Mouse (Mus musculus) olfactory bulb, adult 2 months (tissue): ENCODE data around the gene Lrrc74a. TPM values are rescaled to one million over a fixed set of nuclear protein-coding genes. Genes with fewer than 3 reads are reported as not detected.

Experiments
- H3K27ac ChIP-seq: fragments of 200-500 bp; 2 replicates; pipeline ENCODE4 v1.5.1; 2012; ENCODE audit warnings: low read depth, low read length; ENCODE audit not compliant: insufficient read depth
- H3K4me1 ChIP-seq: fragments of 200-500 bp; 2 replicates; pipeline ENCODE4 v1.6.1; 2012; ENCODE audit warnings: low read length; ENCODE audit not compliant: control insufficient read depth, insufficient read depth
- H3K4me3 ChIP-seq: fragments of 200-500 bp; 2 replicates; pipeline ENCODE4 v1.5.1; 2012; ENCODE audit warnings: mild to moderate bottlenecking, low read depth, low read length, moderate library complexity; ENCODE audit not compliant: insufficient read depth
- CTCF ChIP-seq: fragments of 200-500 bp; IDR thresholded peaks from 2 replicates; pipeline ENCODE4 v1.5.1; 2012; ENCODE audit warnings: low read depth, mild to moderate bottlenecking, low read length, moderate library complexity; ENCODE audit not compliant: insufficient read depth
- POLR2A ChIP-seq: fragments of 200-500 bp; IDR thresholded peaks from 2 replicates; pipeline ENCODE4 v1.6.1; 2012; ENCODE audit warnings: mild to moderate bottlenecking, low read depth, low read length, moderate library complexity; ENCODE audit not compliant: insufficient read depth
- WGBS: fragments of 180-500 bp; shearing (Covaris S2); methylation state at CpG from one replicate; pipeline ENCODE4 v1.1.7; 2018; 5-methylcytosine and 5-hydroxymethylcytosine counted together
- polyA plus RNA-seq: library from polyadenylated mRNA; stranded (reverse); fragments of >200 nt; gene quantifications from 2 replicates; pipeline ENCODE4 v1.2.4, GENCODE M21; 2012; ENCODE audit warnings: low replicate concordance; ENCODE audit not compliant: missing spikeins, insufficient read depth, insufficient read length

Lrrc74a gene
- polyA plus RNA-seq, 1 experiment = not detected

- 81% methylated on average over 13 of the region's 13 CpGs for WGBS
- TF ChIP-seq POLR2A (no peak), CTCF (no peak)
- Histone ChIP-seq H3K4me3 (no peak overlapping the region), H3K27ac (no peak overlapping the region), H3K4me1 (no peaks in the 10 kb centered on the region)
Measured at GRCm38 (mm10) chr12:86761036-86761435, 26.9 kb downstream of the Lrrc74a start.

GRCm38 (mm10) chr12:86764060-86764459, 29.9 kb downstream of the Lrrc74a start:
- WGBS = 68% methylated on average over 6 of the region's 6 CpGs
- H3K4me3 ChIP-seq = no peak overlapping the region
- H3K4me1 ChIP-seq = no peaks in the 10 kb centered on the region
- no peak overlapping the region for H3K27ac ChIP-seq
- TF ChIP-seq CTCF (no peak), POLR2A (no peak)

- WGBS = 93% methylated on average over 8 of the region's 8 CpGs
- no peak for TF ChIP-seq POLR2A
- no peak for TF ChIP-seq CTCF
- Histone ChIP-seq H3K4me3 (no peak overlapping the region), H3K4me1 (peaks cover 10% of the 10 kb centered on the region; the same call in 1 of the 2 replicates), H3K27ac (no peak overlapping the region)
Measured at GRCm38 (mm10) chr12:86766467-86766866, 32.3 kb downstream of the Lrrc74a start.

GRCm38 (mm10) chr12:86767868-86768631, 33.9 kb downstream of the Lrrc74a start:
- WGBS = 39% methylated on average over 20 of the region's 20 CpGs
- H3K27ac ChIP-seq = no peak overlapping the region
- H3K4me1 ChIP-seq = peaks cover 14% of the 10 kb centered on the region
- no peak overlapping the region for H3K4me3 ChIP-seq
- no peak for TF ChIP-seq POLR2A
- no peak for TF ChIP-seq CTCF

GRCm38 (mm10) chr12:86768986-86769580, 34.9 kb downstream of the Lrrc74a start:
- H3K4me3 ChIP-seq = no peak overlapping the region
- no peak overlapping the region for H3K27ac ChIP-seq
- 23% methylated on average over 4 of the region's 4 CpGs for WGBS

GRCm38 (mm10) chr12:86769819-86770218, 35.6 kb downstream of the Lrrc74a start:
- TF ChIP-seq CTCF (no peak), POLR2A (no peak)
- Histone ChIP-seq H3K4me1 (peaks cover 14% of the 10 kb centered on the region), H3K27ac (peak overlapping the region; percentile 37; the same call in 1 of the 2 replicates)

More at GRCm38 (mm10) chr12:86768986-86769580, 34.9 kb downstream of the Lrrc74a start:
- peaks cover 14% of the 10 kb centered on the region for H3K4me1 ChIP-seq
- peak; percentile 54; the same call in 1 of the 2 replicates for TF ChIP-seq CTCF
- no peak for TF ChIP-seq POLR2A

GRCm38 (mm10) chr12:86770261-86770670, 36.1 kb downstream of the Lrrc74a start:
- Histone ChIP-seq H3K4me3 (no peak overlapping the region), H3K4me1 (peaks cover 15% of the 10 kb centered on the region), H3K27ac (peak overlapping the region; percentile 37; the same call in 1 of the 2 replicates)
- TF ChIP-seq CTCF = no peak
- TF ChIP-seq POLR2A = no peak
- WGBS = 22% methylated on average over 4 of the region's 4 CpGs

More at GRCm38 (mm10) chr12:86769819-86770218, 35.6 kb downstream of the Lrrc74a start:
- no peak overlapping the region for H3K4me3 ChIP-seq

GRCm38 (mm10) chr12:86770927-86771326, 36.8 kb downstream of the Lrrc74a start:
- Histone ChIP-seq H3K4me3 (no peak overlapping the region), H3K4me1 (peaks cover 19% of the 10 kb centered on the region), H3K27ac (no peak overlapping the region)
- 30% methylated on average over 3 of the region's 3 CpGs for WGBS
- TF ChIP-seq POLR2A = no peak
- no peak for TF ChIP-seq CTCF

GRCm38 (mm10) chr12:86771823-86772427, 37.8 kb downstream of the Lrrc74a start:
- TF ChIP-seq CTCF (peak; percentile 77), POLR2A (no peak)
- H3K4me1 ChIP-seq = peaks cover 22% of the 10 kb centered on the region
- H3K4me3 ChIP-seq = no peak overlapping the region
- WGBS = 12% methylated on average over 12 of the region's 12 CpGs
- no peak overlapping the region for H3K27ac ChIP-seq
